Mouse (Mus musculus) brain, embryonic 14.5 days (tissue): ENCODE results near the gene Zbtb21. TPM values are rescaled to one million over a fixed set of nuclear protein-coding genes. Genes with fewer than 3 reads are reported as not detected.
"Not testable (repeated sequence)": the region's sequence is repeated elsewhere in the genome, so short reads cannot be mapped to it uniquely, and the experiment has no call there.

Experiments used
- DNase-seq: peaks from one replicate; pipeline ENCODE4 v3.0.0-alpha.2; 2011; ENCODE audit warnings: low read depth
- CTCF ChIP-seq: fragments of 200-500 bp; IDR thresholded peaks from 2 replicates; pipeline ENCODE4 v1.5.1; 2012; ENCODE audit warnings: inconsistent platforms, mild to moderate bottlenecking, moderate library complexity, borderline replicate concordance; ENCODE audit not compliant: insufficient read depth, insufficient read length; ENCODE audit errors: extremely low read depth
- POLR2A ChIP-seq: fragments of 200-500 bp; IDR thresholded peaks from 2 replicates; pipeline ENCODE4 v1.6.1; 2012; ENCODE audit warnings: mild to moderate bottlenecking, inconsistent platforms, borderline replicate concordance; ENCODE audit not compliant: poor library complexity, insufficient read depth, insufficient read length, severe bottlenecking; ENCODE audit errors: extremely low read depth
- polyA plus RNA-seq: library from polyadenylated mRNA; depleted of rRNA; stranded (reverse); fragments of >200 nt; gene quantifications from 2 replicates; pipeline ENCODE4 v1.2.3, GENCODE M21; 2012; rRNA removed

The Zbtb21 gene
- 14.1 and 17.4 TPM in 2 replicates for polyA plus RNA-seq

- DNase-seq = peak; percentile 99
- TF ChIP-seq POLR2A (peak; percentile 88), CTCF (no peak)
Observed at GRCm38 (mm10) chr16:97962151-97962948, at the start of gene Zbtb21, which contains the start of gene C2cd2. TSS of gene Zbtb21 (minus strand) at chr16:97962622. TSS of gene C2cd2 (minus strand) at chr16:97962598.

- not testable (repeated sequence) for DNase-seq
Observed at GRCm38 (mm10) chr16:97997383-97997731, 34.9 kb upstream of the Zbtb21 start.

GRCm38 (mm10) chr16:97996616-97997382 lies 34.4 kb upstream of the Zbtb21 start, which contains the start of gene B230307C23Rik:
TSS of gene B230307C23Rik (plus strand) at chr16:97997315.
- TF ChIP-seq CTCF = no peak
- TF ChIP-seq POLR2A = no peak
- DNase-seq = peak; percentile 95

- DNase-seq = peak; percentile 11
- TF ChIP-seq POLR2A (no peak), CTCF (no peak)
Observed at GRCm38 (mm10) chr16:97995849-97996615, 33.6 kb upstream of the Zbtb21 start.

- DNase-seq = not testable (repeated sequence)
Observed at GRCm38 (mm10) chr16:97992477-97992876, 30.1 kb upstream of the Zbtb21 start.

- no peak for DNase-seq
- TF ChIP-seq CTCF (no peak), POLR2A (no peak)
Observed at GRCm38 (mm10) chr16:97991517-97991916, 29.1 kb upstream of the Zbtb21 start.

- peak; percentile 2 for DNase-seq
- TF ChIP-seq CTCF (no peak), POLR2A (no peak)
Observed at GRCm38 (mm10) chr16:97984589-97984988, 22.2 kb upstream of the Zbtb21 start.

- no peak for TF ChIP-seq CTCF
- no peak for TF ChIP-seq POLR2A
- no peak for DNase-seq
Observed at GRCm38 (mm10) chr16:97981362-97981761, 18.9 kb upstream of the Zbtb21 start.

- DNase-seq = no peak
- TF ChIP-seq CTCF (no peak), POLR2A (no peak)
Observed at GRCm38 (mm10) chr16:97977722-97978121, 15.3 kb upstream of the Zbtb21 start.

GRCm38 (mm10) chr16:97977277-97977676 lies 14.9 kb upstream of the Zbtb21 start:
- DNase-seq = no peak
- TF ChIP-seq POLR2A (no peak), CTCF (no peak)

GRCm38 (mm10) chr16:97963956-97964540 lies 1.6 kb upstream of the Zbtb21 start:
- no peak for DNase-seq
- TF ChIP-seq CTCF (no peak), POLR2A (no peak)
